Mouse (Mus musculus) T-helper 1 cell (primary cell): Measurements from ENCODE around the gene Cstad.

Source experiments
- in situ Hi-C: fragments of 300-600 bp; cut with MboI, MseI; formaldehyde crosslinking; loops from one replicate; pipeline ENCODE4 v1.15.1; 2025; ENCODE audit warnings: high pct_unique_total_duplicates

The Cstad gene

GRCm38 (mm10) chr2:30629038-30629761, 34.4 kb downstream of the Cstad start:
- in situ Hi-C loops = no loop called here

GRCm38 (mm10) chr2:30629860-30630259, 35.0 kb downstream of the Cstad start:
- in situ Hi-C loops = no loop called here

GRCm38 (mm10) chr2:30636266-30636671, 41.4 kb downstream of the Cstad start:
- in situ Hi-C loops = no loop called here

- in situ Hi-C loops = no loop called here
These were observed 43.2 kb downstream of the Cstad start for GRCm38 (mm10) chr2:30637991-30638390.

GRCm38 (mm10) chr2:30640021-30640481, 45.2 kb downstream of the Cstad start:
- in situ Hi-C loops = no loop called here

- in situ Hi-C loops = no loop called here
These were observed 48.0 kb downstream of the Cstad start for GRCm38 (mm10) chr2:30642810-30643209.

GRCm38 (mm10) chr2:30643422-30643821, 48.6 kb downstream of the Cstad start:
- in situ Hi-C loops = no loop called here

GRCm38 (mm10) chr2:30646833-30647232, 52.0 kb downstream of the Cstad start:
- in situ Hi-C loops = no loop called here

- in situ Hi-C loops = no loop called here
These were observed 52.6 kb downstream of the Cstad start for GRCm38 (mm10) chr2:30647303-30647881.

- in situ Hi-C loops = no loop called here
These were observed 53.1 kb downstream of the Cstad start for GRCm38 (mm10) chr2:30647882-30648494.

GRCm38 (mm10) chr2:30650249-30650648, 55.4 kb downstream of the Cstad start:
- in situ Hi-C loops = no loop called here

GRCm38 (mm10) chr2:30651831-30652230, 57.0 kb downstream of the Cstad start:
- in situ Hi-C loops = no loop called here

GRCm38 (mm10) chr2:30652581-30653037, 57.8 kb downstream of the Cstad start:
- in situ Hi-C loops = no loop called here

GRCm38 (mm10) chr2:30653046-30653445, 58.2 kb downstream of the Cstad start:
- in situ Hi-C loops = no loop called here

GRCm38 (mm10) chr2:30654158-30654557, 59.3 kb downstream of the Cstad start:
- in situ Hi-C loops = no loop called here

GRCm38 (mm10) chr2:30654582-30654981, 59.7 kb downstream of the Cstad start:
- in situ Hi-C loops = no loop called here

GRCm38 (mm10) chr2:30655746-30656145, 60.9 kb downstream of the Cstad start:
- in situ Hi-C loops = no loop called here

- in situ Hi-C loops = no loop called here
These were observed 62.1 kb downstream of the Cstad start for GRCm38 (mm10) chr2:30656711-30657555.

- in situ Hi-C loops = no loop called here
These were observed 63.0 kb downstream of the Cstad start for GRCm38 (mm10) chr2:30657674-30658479.

- in situ Hi-C loops = no loop called here
These were observed 63.6 kb downstream of the Cstad start for GRCm38 (mm10) chr2:30658480-30658843.
